Mouse (Mus musculus): ENCODE measurements around the gene BC016579. TPM values are rescaled to one million over a fixed set of nuclear protein-coding genes. Genes with fewer than 3 reads are reported as not detected.
A peak's percentile ranks its signal among the peaks of the same experiment; 100 is the strongest.

The BC016579 gene
- polyA plus RNA-seq (2017; shearing (Covaris generic)): under 1 TPM in 1 of 2 experiments, not detected in 1; 0.28 TPM

GRCm38 (mm10) chr16:45653934-45654332 is at the start of gene BC016579:
TSS of gene BC016579 (minus strand) at chr16:45654068.
- ATAC-seq: peak; percentile 37

GRCm38 (mm10) chr16:45699301-45699700 is 45.4 kb upstream of the BC016579 start:
- no peak for ATAC-seq

GRCm38 (mm10) chr16:45697996-45698395 is 44.1 kb upstream of the BC016579 start:
- ATAC-seq: no peak

DNA sequence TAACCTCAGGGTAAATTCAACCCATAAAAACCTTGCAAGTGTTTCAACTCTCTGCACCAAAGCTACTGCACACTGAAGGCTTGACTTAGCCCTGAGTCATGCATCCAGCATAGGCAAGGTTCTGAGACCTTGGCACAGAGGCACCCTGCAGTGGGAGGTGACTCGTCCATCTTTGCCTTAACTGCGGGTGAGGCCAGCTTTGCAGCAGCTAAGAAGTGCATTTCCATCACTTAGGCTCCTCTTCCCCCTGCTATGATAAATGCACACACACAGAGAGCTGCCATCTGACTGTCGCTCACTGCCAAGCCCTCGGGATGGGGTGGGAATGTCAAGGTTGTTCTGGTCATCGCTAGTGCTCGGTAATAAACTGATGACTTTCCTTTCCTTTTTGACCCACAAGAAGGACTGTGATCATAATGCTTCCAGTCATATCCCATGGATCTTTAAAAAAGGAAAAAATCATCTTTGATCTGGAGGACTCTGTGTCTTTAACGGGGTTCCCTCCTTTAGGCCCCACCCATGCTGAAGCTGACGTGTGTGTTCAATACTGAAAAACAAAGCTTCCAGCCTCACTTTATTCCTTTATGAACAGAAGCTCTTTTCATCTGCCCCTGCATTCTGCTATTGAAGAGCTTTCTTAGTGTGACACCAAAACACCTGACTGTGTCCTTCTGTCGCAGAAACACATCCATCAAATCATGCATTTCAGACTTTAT is 41.7 kb upstream of the BC016579 start:
- ATAC-seq: no peak

GRCm38 (mm10) chr16:45693558-45693957 is 39.7 kb upstream of the BC016579 start, which contains the start of gene Tmprss7:
TSS of gene Tmprss7 (minus strand) at chr16:45693658.
- ATAC-seq: no peak

GRCm38 (mm10) chr16:45692851-45693250 is 39.0 kb upstream of the BC016579 start:
- ATAC-seq: no peak

- ATAC-seq: peak; percentile 99
These were observed 36.3 kb upstream of the BC016579 start for GRCm38 (mm10) chr16:45690178-45690577.

DNA sequence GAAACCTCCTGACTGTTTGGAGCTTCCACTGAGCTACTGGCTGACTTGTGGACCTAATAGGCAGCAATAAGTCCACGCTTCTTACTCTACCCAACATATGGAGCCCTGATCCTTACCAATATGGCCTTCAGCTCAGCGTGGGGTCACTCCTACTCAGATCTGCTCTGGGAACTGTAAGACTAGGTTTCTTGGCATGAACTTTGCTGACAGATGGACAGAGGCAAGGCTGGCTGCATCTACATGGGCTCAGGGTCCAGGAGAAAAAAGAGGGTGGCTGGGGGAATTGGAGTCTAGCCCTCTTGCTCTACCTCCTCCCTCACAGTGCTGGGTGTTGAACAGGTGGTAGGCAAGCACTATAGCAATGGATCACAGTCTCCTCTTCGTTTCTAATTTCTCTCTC is 33.0 kb upstream of the BC016579 start:
- ATAC-seq: no peak

DNA sequence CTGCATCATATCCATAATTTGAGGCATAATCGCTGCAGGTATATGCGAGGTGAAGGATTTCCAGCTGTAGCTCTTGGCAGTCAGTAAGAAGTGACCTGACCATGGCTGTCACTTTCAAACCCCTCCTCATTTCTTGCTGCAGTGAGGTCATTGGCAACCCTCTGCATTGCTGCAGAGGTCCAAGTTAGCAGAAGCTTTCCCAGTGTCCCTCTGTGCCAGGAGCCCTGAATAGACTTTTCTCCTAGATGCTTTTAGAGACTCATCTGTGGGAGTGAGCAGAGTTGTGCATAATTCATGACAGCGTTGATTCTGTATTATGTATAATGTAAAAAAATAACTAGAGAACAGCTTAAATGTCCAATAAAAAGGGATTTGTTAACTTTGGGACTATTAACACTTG is 31.4 kb upstream of the BC016579 start:
- ATAC-seq: no peak

DNA sequence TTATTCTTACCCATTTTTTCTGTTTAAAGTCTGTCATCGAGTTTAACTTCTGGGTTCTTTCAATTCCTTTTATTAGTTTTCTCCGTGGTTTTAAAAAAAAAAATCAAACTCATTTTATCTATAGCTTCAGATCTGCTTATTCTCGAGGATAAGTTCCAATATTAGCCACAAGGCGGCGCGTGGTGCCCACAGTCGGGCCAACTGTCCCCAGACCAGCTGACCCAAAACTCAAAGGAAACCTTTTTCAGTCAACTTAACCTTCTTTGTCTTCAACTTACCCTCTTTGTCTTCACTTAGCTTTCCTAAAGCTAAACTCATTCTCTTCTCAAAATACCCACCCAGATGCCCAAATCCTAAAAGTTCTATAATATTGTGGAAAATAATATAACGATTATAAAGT is 30.9 kb upstream of the BC016579 start:
- ATAC-seq: peak; percentile 80

DNA sequence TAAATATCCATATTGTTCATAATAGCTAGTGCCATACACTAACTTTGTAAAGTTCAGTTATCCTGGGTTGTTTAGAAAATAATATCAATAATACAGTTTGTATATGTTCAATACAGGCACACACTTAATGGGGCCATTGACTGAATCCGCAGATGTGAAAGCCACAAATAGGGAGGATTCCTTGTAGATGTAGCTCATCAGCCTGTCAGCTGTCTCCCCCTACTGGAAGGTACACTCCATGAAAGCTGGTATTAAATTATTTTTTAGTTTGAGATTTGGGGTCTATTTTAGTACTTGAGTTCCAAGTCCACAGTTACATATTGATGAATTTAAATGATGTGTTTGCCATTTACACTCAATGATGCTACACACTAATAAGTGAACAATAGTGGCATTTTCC is 22.6 kb upstream of the BC016579 start:
- no peak for ATAC-seq

- no peak for ATAC-seq
These were observed 16.1 kb upstream of the BC016579 start for GRCm38 (mm10) chr16:45670005-45670404.

DNA sequence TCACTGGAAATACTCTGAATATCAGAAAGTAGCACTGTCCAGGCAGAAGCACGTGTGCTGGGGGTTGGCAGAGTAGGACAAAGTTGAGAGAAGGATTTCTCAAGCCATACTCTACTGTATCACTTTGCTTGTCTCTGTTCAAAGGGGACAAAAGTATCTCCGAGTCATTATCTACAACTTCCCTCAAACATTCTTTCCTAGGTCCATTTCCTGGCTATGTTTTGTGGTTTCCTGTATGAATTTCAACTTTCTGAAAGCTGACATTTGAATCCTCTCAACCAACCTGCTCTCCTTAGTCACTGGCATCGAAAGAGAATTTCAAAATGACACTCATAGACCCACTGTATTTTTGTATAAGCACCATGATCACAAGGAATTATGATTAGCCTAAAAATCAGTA is 14.3 kb upstream of the BC016579 start:
- no peak for ATAC-seq

- no peak for ATAC-seq
These were observed 12.3 kb upstream of the BC016579 start for GRCm38 (mm10) chr16:45666136-45666535.

DNA sequence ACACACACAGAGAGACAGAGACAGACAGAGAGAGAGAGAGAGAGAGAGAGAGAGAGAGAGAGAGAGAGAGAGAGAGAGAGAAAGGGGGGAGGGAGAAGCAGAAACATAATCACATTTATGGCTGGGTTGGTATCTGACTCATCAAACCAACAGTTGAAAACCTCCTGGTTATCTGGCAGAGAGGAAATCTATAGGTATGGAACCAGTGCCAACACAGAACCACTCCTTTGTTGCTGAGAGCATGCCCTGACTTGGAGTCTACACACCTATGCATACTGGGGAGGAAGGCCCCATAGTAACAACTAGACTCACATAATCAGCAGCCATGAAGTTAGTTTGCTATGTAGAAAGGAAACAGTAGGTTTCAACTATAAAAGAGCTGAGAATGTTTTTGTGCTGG is 8.5 kb upstream of the BC016579 start:
- ATAC-seq: no peak

DNA sequence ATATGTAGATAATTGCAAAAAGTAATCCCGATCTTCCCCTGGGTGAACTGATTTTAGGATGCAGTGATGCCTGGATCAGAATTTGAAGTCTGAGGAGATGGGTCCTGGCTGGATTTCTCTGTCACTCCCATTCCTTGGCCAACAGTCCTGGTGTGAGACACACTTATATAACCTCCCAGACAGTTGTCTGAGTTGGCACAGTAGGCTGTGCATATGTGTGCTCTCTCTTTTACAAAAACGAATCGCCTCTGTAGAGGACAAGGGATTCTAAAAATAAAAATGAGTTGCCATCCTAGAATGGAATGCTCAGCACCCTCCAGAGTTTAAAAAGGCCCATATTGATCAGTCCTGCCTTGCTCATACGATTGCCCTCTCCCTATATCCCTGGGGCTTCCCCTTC is 5.7 kb upstream of the BC016579 start:
- ATAC-seq: no peak

- no peak for ATAC-seq
These were observed 4.4 kb upstream of the BC016579 start for GRCm38 (mm10) chr16:45658248-45658647.

DNA sequence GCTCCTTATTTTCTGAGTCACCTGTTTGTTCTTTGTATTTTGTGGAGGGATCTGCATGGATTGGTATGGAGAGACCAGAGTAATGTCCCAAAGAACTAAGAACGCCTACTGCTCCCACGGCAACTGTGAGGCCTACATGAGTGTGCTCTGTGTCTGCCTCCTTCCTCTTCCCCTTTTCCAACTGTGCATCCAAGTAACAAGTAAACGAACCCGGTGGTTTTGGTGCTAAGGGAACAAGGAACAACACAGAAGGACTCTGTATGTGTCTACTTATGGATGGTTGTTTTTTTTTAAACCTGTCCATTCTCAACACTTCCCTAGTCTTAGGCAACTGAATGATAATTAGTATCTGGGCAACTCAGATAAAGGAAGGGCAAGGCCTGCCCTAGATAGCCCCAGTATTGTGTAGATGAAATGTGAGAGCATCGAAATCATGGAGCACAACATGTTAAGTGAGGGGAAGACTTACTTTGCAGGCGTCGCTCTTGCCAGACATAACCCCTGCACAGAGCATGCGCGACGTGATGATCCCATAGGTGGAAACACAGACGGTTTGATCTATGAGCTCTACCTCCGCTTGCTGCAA is 3.8 kb upstream of the BC016579 start:
- ATAC-seq: no peak

- ATAC-seq: no peak
These were observed 597 bp upstream of the BC016579 start for GRCm38 (mm10) chr16:45654465-45654864.

DNA sequence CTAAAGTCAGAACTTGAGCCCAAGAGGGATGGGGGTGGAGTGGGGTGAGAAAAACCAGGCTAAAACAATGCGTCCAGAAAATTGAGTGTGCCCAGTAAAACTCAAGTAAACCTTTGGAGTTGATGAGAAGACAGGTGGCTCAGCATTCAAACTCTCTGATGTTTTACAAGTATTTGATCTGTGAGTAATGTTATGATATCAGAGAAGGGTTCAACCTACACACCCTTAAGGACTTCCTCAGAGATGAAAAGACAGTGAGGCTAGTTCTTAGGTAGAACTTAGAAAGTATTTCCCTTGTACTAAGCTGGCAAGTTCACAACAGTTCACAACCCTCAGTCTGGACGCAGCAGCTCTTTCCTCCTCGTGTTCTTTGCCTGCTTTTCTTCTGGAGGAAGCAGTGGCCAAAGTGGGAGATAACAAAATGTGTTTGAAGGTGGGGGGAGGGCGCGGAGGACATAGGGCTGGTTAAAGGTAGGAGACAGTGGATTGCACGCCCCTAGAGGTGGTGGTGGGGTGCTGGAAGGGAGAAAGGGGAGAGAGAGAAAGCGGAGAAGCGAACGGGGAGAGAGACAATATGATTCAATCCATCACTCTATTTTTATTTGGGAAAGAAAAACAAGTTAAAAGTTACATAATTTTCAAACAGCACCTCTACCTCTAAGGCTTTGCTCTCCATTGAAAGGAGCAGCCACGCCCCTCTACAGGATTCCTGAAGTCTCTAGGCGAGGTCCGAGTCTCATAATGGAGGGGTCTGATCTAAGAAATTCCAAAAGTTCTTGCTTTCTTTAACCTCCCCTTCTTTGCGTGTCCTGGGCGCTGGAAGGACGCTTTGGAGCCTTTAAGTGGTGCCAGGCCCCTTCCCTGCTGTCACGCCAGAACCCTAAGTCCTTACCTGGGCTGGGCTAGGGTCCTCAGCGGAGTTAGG is 597 bp downstream of the BC016579 start:
- peak; percentile 53 for ATAC-seq

DNA sequence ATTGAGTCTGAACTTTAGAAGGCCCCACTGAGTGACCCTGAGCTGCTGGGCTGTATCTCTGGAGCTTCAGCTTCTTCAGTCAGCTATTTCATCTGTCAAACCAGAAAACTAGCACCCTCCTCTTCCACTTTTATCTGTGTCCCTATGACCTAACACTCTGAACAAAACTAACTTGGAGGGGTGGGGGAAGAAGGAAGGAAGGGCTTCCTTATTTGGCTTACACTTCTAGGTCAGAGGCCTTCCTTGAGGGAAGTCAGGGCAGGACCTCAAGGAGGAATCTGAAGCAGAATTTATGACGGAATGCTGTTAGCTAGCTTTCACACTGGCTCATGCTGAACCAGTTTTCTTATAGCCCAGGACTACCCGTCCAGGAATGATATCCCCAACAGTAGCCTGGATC is 2.4 kb downstream of the BC016579 start:
- no peak for ATAC-seq

GRCm38 (mm10) chr16:45644380-45644779 is 9.5 kb downstream of the BC016579 start:
- no peak for ATAC-seq

DNA sequence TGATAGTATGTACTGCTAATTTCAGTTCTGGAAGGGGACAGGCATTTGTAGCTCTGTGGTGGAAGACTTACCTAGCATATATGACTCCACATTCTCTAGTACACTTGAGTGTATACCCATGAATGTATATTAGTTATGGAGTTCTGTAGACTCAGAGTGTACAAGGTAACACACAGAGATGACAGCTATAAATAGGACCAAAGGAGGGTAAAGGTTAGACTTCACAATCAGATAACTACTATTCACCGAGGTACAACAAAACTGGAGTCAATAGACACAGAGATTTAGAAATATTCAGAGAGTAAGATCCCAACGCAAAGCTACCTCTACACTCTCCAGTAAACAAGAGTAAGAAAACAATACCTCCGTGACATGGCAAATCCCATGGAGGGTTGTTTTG is 9.9 kb downstream of the BC016579 start:
- ATAC-seq: no peak
